ENCODE assay signal across 21 mouse cellular contexts in the genomic region with DNA sequence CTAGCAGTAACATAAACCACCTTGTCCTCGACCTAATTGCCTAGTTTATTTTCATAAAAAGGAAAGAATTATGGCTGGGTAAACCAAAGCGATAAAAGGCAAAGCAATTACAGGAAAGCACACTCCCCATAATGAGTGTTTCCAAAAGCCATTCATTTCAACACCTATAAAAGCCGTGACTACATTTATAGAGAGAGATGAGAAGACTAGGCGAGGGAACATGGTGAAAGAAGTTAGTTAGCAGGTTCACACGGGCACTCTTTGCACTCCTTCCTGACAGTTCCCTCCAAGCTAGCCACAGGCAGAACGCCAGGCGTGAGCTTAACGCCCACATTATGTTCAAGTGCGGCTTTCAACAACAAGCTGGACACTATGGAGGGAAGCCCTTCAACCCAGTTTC.
A peak's percentile ranks its signal among the peaks of the same experiment; 100 is the strongest.
DNase-seq lines count a peak whose midpoint lies in the region; ATAC-seq lines count a peak whose summit lies in the region.
"Had no signal": no experiment of that assay in that cellular context is flagged by ENCODE, and none has a peak within 500 bp of the region (broad histone marks: within the 10 kb centered on the region; RNA-seq: fewer than 3 reads in every experiment).

No protein-coding gene starts in this region.

- no peaks in the 10 kb centered on the region for H3K36me3 ChIP-seq in kidney, embryonic 15.5 days
- H3K36me3 ChIP-seq: embryonic facial prominence, embryonic 12.5 days; forebrain, embryonic 15.5 days; heart, embryonic 15.5 days; hindbrain, embryonic 13.5 days; intestine, embryonic 15.5 days had no signal

- no peak overlapping the region for H3K4me3 ChIP-seq in kidney, embryonic 15.5 days (replicated peaks)
- H3K4me3 ChIP-seq: embryonic facial prominence, embryonic 12.5 days; forebrain, embryonic 15.5 days; heart, embryonic 15.5 days; hindbrain, embryonic 13.5 days; intestine, embryonic 15.5 days had no signal

- H3K9me3 ChIP-seq in kidney, embryonic 15.5 days (replicated peaks): no peaks in the 10 kb centered on the region
- H3K9me3 ChIP-seq: embryonic facial prominence, embryonic 12.5 days; forebrain, embryonic 15.5 days; heart, embryonic 15.5 days; hindbrain, embryonic 13.5 days; intestine, embryonic 15.5 days had no signal

- no peaks in the 10 kb centered on the region for H3K4me1 ChIP-seq in kidney, embryonic 15.5 days
- H3K4me1 ChIP-seq: embryonic facial prominence, embryonic 12.5 days; forebrain, embryonic 15.5 days; heart, embryonic 15.5 days; hindbrain, embryonic 13.5 days; intestine, embryonic 15.5 days had no signal

- H3K27me3 ChIP-seq in kidney, embryonic 15.5 days: no peaks in the 10 kb centered on the region
- H3K27me3 ChIP-seq: embryonic facial prominence, embryonic 12.5 days; forebrain, embryonic 15.5 days; heart, embryonic 15.5 days; hindbrain, embryonic 13.5 days; intestine, embryonic 15.5 days had no signal

- H3K9ac ChIP-seq in kidney, embryonic 15.5 days: no peak overlapping the region
- H3K9ac ChIP-seq: embryonic facial prominence, embryonic 12.5 days; forebrain, embryonic 15.5 days; heart, embryonic 15.5 days; hindbrain, embryonic 13.5 days; intestine, embryonic 15.5 days had no signal

- 25% methylated on average over 9 of the region's 9 CpGs for WGBS in kidney, embryonic 15.5 days

- peak; percentile 25; the same call in 1 of the 2 replicates for ATAC-seq in kidney, embryonic 15.5 days (replicated peaks; ENCODE audit: low FRiP score)
- ATAC-seq: forebrain, embryonic 15.5 days; hindbrain, postnatal 0 days; intestine, embryonic 15.5 days had no signal

- no peak for DNase-seq in kidney, adult 9 months
- peak; percentile 40 for DNase-seq in brain, adult 2 months (ENCODE audit: low read depth, low spot score)
- DNase-seq in forelimb bud, embryonic 11.5 days (ENCODE audit: low read depth, low spot score): peak; percentile 33
- DNase-seq in heart, adult 8-10 months (ENCODE audit: low spot score): no peak
- DNase-seq in gastrocnemius, adult 8-10 months (ENCODE audit: low spot score in 2 of 2): no peak
- DNase-seq: adrenal gland, adult 8-10 months; adrenal gland, postnatal 36 days; cerebellum, adult 18-20 months; cerebellum, adult 9-11 months; cerebellum, postnatal 36 days; gastrocnemius, postnatal 10 days; heart, adult 18-20 months; heart, postnatal 14 days had no signal

- no peak overlapping the region for H3K27ac ChIP-seq in kidney, embryonic 15.5 days
- H3K27ac ChIP-seq: embryonic facial prominence, embryonic 12.5 days; forebrain, embryonic 15.5 days; heart, embryonic 15.5 days; hindbrain, embryonic 13.5 days; hindbrain, postnatal 0 days; intestine, embryonic 15.5 days had no signal

- no peak overlapping the region for H3K4me2 ChIP-seq in kidney, embryonic 15.5 days
- H3K4me2 ChIP-seq: embryonic facial prominence, embryonic 12.5 days; forebrain, embryonic 15.5 days; heart, embryonic 11.5 days; heart, embryonic 15.5 days; hindbrain, embryonic 13.5 days; intestine, embryonic 15.5 days had no signal

Comparison
In these comparisons a context has a peak if more than half of its experiments do, and no peak if none do; other contexts are left out.
1. DNase-seq: peak in brain, adult 2 months (single experiment) and forelimb bud, embryonic 11.5 days (single experiment); none in kidney, adult 9 months (single experiment), heart, adult 8-10 months (single experiment) and gastrocnemius, adult 8-10 months (0 of 2).